Mouse (Mus musculus) CH12.LX (cell line): ENCODE results near the gene Trp73. TPM values are rescaled to one million over a fixed set of nuclear protein-coding genes. Genes with fewer than 3 reads are reported as not detected.

Source experiments
- DNase-seq: peaks from one replicate; pipeline ENCODE4 v3.0.0-alpha.2; 2013; ENCODE audit errors: extremely low read depth
- H3K27ac ChIP-seq: 2 replicates; pipeline ENCODE4 v1.5.1; 2012; ENCODE audit warnings: low read depth, mild to moderate bottlenecking, control low read depth, moderate library complexity; ENCODE audit not compliant: insufficient read depth
- H3K27me3 ChIP-seq: replicated peaks from 2 replicates; pipeline ENCODE3; 2012; ENCODE audit warnings: inconsistent platforms
- H3K36me3 ChIP-seq, 2 experiments: replicated peaks in 1 of 2; 2 replicates each; pipeline versions ENCODE3 to v1.6.1; 2012; ENCODE audit warnings: inconsistent platforms in 1 of 2, low read length in 1 of 2, mild to moderate bottlenecking in 1 of 2, mixed read lengths in 1 of 2, moderate library complexity in 1 of 2; ENCODE audit not compliant: control insufficient read depth in 1 of 2, insufficient read depth in 1 of 2
- H3K4me1 ChIP-seq, 2 experiments: 2 replicates each; pipeline ENCODE4 v1.6.1; 2012; ENCODE audit warnings: inconsistent platforms in 1 of 2, moderate library complexity in 1 of 2; ENCODE audit not compliant: insufficient read depth in 2 of 2, control insufficient read depth in 1 of 2
- H3K4me2 ChIP-seq: 2 replicates; pipeline ENCODE4 v1.6.1; 2012; ENCODE audit warnings: low read depth, mild to moderate bottlenecking, control low read depth; ENCODE audit not compliant: poor library complexity, insufficient read depth, severe bottlenecking
- H3K4me3 ChIP-seq, 3 experiments: fragments of 150-350 bp in 1 of 3; sonication (generic) in 1 of 3; replicated peaks in 1 of 3; 2 replicates each; pipeline versions ENCODE3 to v1.5.1; 2011 to 2012; ENCODE audit warnings: low read depth in 2 of 3, low read length in 2 of 3, mild to moderate bottlenecking in 2 of 3, moderate library complexity in 2 of 3, control low read depth in 1 of 3, improper control_type of control experiment in 1 of 3, inconsistent platforms in 1 of 3, mixed read lengths in 1 of 3; ENCODE audit not compliant: poor library complexity in 1 of 3
- H3K79me2 ChIP-seq: replicated peaks from 2 replicates; pipeline ENCODE4 v1.6.1; 2012; ENCODE audit warnings: mild to moderate bottlenecking, moderate library complexity; ENCODE audit not compliant: control insufficient read depth, poor library complexity, insufficient read depth, severe bottlenecking; ENCODE audit errors: extremely low read depth
- H3K9ac ChIP-seq: 2 replicates; pipeline ENCODE4 v1.6.1; 2012; ENCODE audit warnings: low read depth, mild to moderate bottlenecking, control low read depth, moderate library complexity; ENCODE audit not compliant: insufficient read depth
- H3K9me3 ChIP-seq: replicated peaks from 2 replicates; pipeline ENCODE3; 2012; ENCODE audit warnings: low read length, inconsistent platforms, mixed read lengths
- BHLHE40 ChIP-seq: IDR thresholded peaks from 2 replicates; pipeline ENCODE4 v1.6.1; 2011; ENCODE audit warnings: mild to moderate bottlenecking, low read depth, low read length, improper control_type of control experiment
- CHD2 ChIP-seq: IDR thresholded peaks from 2 replicates; pipeline ENCODE4 v1.6.1; 2011; ENCODE audit warnings: low read length, improper control_type of control experiment
- E2F4 ChIP-seq: IDR thresholded peaks from 2 replicates; pipeline ENCODE4 v1.6.1; 2011; ENCODE audit warnings: low read depth, low read length, improper control_type of control experiment; ENCODE audit not compliant: insufficient replicate concordance
- EP300 ChIP-seq: IDR thresholded peaks from 2 replicates; pipeline ENCODE4 v1.6.1; 2011; ENCODE audit warnings: low read length, improper control_type of control experiment
- ETS1 ChIP-seq: conservative IDR thresholded peaks from 2 replicates; pipeline ENCODE4 v1.6.1; 2012; ENCODE audit warnings: low read depth, mild to moderate bottlenecking, inconsistent platforms, low read length, improper control_type of control experiment, moderate library complexity
- GABPA ChIP-seq: IDR thresholded peaks from 2 replicates; pipeline ENCODE4 v1.6.1; 2012; ENCODE audit warnings: low read depth, low read length, improper control_type of control experiment, inconsistent platforms; ENCODE audit not compliant: insufficient replicate concordance
- JUN ChIP-seq: IDR thresholded peaks from 2 replicates; pipeline ENCODE4 v1.6.1; 2011; ENCODE audit warnings: low read depth, mild to moderate bottlenecking, low read length, improper control_type of control experiment, moderate library complexity; ENCODE audit not compliant: insufficient read depth
- JUND ChIP-seq: conservative IDR thresholded peaks from 2 replicates; pipeline ENCODE4 v1.6.1; 2011; ENCODE audit warnings: low read depth, low read length, improper control_type of control experiment
- KAT2A ChIP-seq: IDR thresholded peaks from 2 replicates; pipeline ENCODE4 v1.6.1; 2012; ENCODE audit warnings: low read length, improper control_type of control experiment, inconsistent platforms; ENCODE audit not compliant: insufficient replicate concordance
- MAFK ChIP-seq: IDR thresholded peaks from 2 replicates; pipeline ENCODE4 v1.6.1; 2011; ENCODE audit warnings: low read length, improper control_type of control experiment; ENCODE audit not compliant: insufficient replicate concordance
- MAX ChIP-seq: IDR thresholded peaks from 2 replicates; pipeline ENCODE4 v1.6.1; 2011; ENCODE audit warnings: low read length, improper control_type of control experiment
- MAZ ChIP-seq: IDR thresholded peaks from 2 replicates; pipeline ENCODE4 v1.6.1; 2012; ENCODE audit warnings: low read depth, mild to moderate bottlenecking, inconsistent platforms, low read length, improper control_type of control experiment, moderate library complexity
- MEF2A ChIP-seq: IDR thresholded peaks from 2 replicates; pipeline ENCODE4 v1.6.1; 2014; ENCODE audit warnings: low read depth, mild to moderate bottlenecking, inconsistent platforms, low read length, improper control_type of control experiment, borderline replicate concordance
- MYC ChIP-seq: IDR thresholded peaks from 2 replicates; pipeline ENCODE4 v1.6.1; 2011; ENCODE audit warnings: low read depth, mild to moderate bottlenecking, improper control_type of control experiment, low read length
- NELFE ChIP-seq: IDR thresholded peaks from 2 replicates; pipeline ENCODE4 v1.6.1; 2011; ENCODE audit warnings: low read depth, low read length, improper control_type of control experiment
- NRF1 ChIP-seq: IDR thresholded peaks from 2 replicates; pipeline ENCODE4 v1.6.1; 2014; ENCODE audit warnings: low read depth, mild to moderate bottlenecking, inconsistent platforms, low read length, improper control_type of control experiment, moderate library complexity
- POLR2AphosphoS2 ChIP-seq: IDR thresholded peaks from 2 replicates; pipeline ENCODE4 v1.6.1; 2011; ENCODE audit warnings: low read depth, low read length, improper control_type of control experiment
- RAD21 ChIP-seq: IDR thresholded peaks from 2 replicates; pipeline ENCODE4 v1.6.1; 2011; ENCODE audit warnings: low read depth, mild to moderate bottlenecking, low read length, improper control_type of control experiment, moderate library complexity
- SIN3A ChIP-seq: IDR thresholded peaks from 2 replicates; pipeline ENCODE4 v1.6.1; 2012; ENCODE audit warnings: low read length, improper control_type of control experiment, inconsistent platforms
- TCF12 ChIP-seq: IDR thresholded peaks from 2 replicates; pipeline ENCODE4 v1.6.1; 2014; ENCODE audit warnings: low read depth, mild to moderate bottlenecking, inconsistent platforms, low read length, improper control_type of control experiment
- UBTF ChIP-seq: IDR thresholded peaks from 2 replicates; pipeline ENCODE4 v1.6.1; 2012; ENCODE audit warnings: low read depth, mild to moderate bottlenecking, inconsistent platforms, low read length, improper control_type of control experiment, moderate library complexity
- USF1 ChIP-seq: IDR thresholded peaks from 2 replicates; pipeline ENCODE4 v1.6.1; 2014; ENCODE audit warnings: low read depth, mild to moderate bottlenecking, inconsistent platforms, low read length, improper control_type of control experiment
- ZC3H11A ChIP-seq: IDR thresholded peaks from 2 replicates; pipeline ENCODE4 v1.6.1; 2012; ENCODE audit warnings: low read depth, mild to moderate bottlenecking, inconsistent platforms, low read length, improper control_type of control experiment
- ZKSCAN1 ChIP-seq: IDR thresholded peaks from 2 replicates; pipeline ENCODE4 v1.6.1; 2012; ENCODE audit warnings: low read depth, inconsistent platforms, low read length, improper control_type of control experiment, borderline replicate concordance
- ZNF384 ChIP-seq: IDR thresholded peaks from 2 replicates; pipeline ENCODE4 v1.6.1; 2012; ENCODE audit warnings: low read depth, low read length, improper control_type of control experiment, inconsistent platforms
- dilution Hi-C: fragments of 300-500 bp; cut with MboI; formaldehyde crosslinking; loops from 2 replicates; pipeline ENCODE4 v1.14.3; 2020; ENCODE audit warnings: low sequenced_read_pairs; ENCODE audit not compliant: extremely low pct_unique_long_range_greater_than_20kb, extremely low pct_ligation_motif_present
- in situ Hi-C: fragments of 300-500 bp; cut with MboI; formaldehyde crosslinking; loops from 3 replicates; pipeline ENCODE4 v1.14.3; 2019; ENCODE audit warnings: low sequenced_read_pairs, low pct_ligation_motif_present, low pct_unique_long_range_greater_than_20kb, mixed read lengths
- polyA plus RNA-seq: library from polyadenylated mRNA; unstranded; fragments of >175 nt; gene quantifications from 2 replicates; pipeline ENCODE4 v1.2.1, GENCODE M21; 2012; ENCODE audit warnings: low read depth; ENCODE audit not compliant: insufficient read length
- total RNA-seq, 2 experiments: library from RNA; depleted of rRNA; stranded (reverse); fragments of 300-350 nt in 1 of 2; fragments of >200 nt in 1 of 2; gene quantifications; 2 replicates each; pipeline ENCODE4 v1.2.3; 2012 to 2014

The Trp73 gene
- total and polyA plus RNA-seq, 3 experiments = 14.0 to 34.3 (median 30.0) TPM

- peak; percentile 20; the same call in 1 of the 2 replicates for TF ChIP-seq MEF2A
- TF ChIP-seq ZC3H11A = no peak
- TF ChIP-seq ZNF384 = no peak
- peak; percentile 84; the same call in 1 of the 2 replicates for TF ChIP-seq KAT2A
- TF ChIP-seq MAX = no peak
- no peak for TF ChIP-seq MAZ
- TF ChIP-seq, all 38 proteins: peak for 12
Observed at GRCm38 (mm10) chr4:154142211-154143040, 2.4 kb upstream of the Trp73 start, which contains the start of gene Wrap73 (continued).

DNA sequence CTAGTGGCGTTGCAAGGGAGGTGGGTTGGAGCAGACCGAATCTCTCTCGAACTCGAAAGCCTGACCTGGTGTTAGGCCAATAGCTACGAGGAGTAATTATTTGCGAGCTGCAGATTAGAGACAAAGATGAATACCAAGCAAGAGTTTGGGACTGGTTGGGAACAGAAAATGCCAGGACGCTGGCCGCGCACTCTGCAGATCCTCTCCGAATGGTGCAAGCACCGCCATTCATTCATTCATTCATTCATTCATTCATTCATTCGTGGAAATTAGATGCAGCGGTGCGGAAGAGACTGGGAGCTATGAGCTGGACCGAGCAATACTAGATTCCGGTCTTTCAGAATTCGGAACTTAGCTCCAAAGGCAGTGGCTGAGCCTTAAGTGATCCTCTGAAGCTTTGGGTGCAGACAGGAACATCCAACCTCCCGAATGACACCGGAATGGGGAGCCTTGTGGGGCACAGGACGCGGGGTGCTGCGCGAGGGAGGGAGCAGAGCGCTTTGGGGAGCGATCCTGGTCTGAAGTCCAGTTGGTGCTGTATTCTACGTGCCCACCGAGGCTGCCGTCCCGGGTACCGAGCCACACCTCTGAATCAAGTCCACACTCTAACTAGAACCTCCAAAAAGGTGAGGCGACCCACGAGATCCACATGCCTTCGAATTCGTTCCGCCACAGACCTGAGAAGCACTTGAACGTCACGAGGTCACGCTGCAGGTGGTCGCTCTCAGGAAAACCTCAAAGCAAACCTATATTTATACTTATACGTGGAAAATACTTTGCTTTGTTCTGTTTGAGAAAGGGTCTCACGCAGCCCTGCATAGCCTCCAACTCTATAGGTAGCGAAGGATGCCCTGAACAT lies 1.2 kb upstream of the Trp73 start:
- H3K79me2 ChIP-seq = peaks cover 48% of the 10 kb centered on the region
- H3K4me1 ChIP-seq = peaks cover 21 to 78% of the 10 kb centered on the region in 2 experiments
- H3K9ac ChIP-seq = no peak overlapping the region; the same call in 1 of the 2 replicates
- TF ChIP-seq RAD21 (no peak), ETS1 (0 out of 2 replicates have a peak, but pooled peaks have one; percentile 8), MAX (peak; percentile 76), MYC (peak; percentile 58; the same call in 1 of the 2 replicates), UBTF (no peak), E2F4 (no peak), ZNF384 (peak; percentile 81), NELFE (no peak), MEF2A (no peak), USF1 (no peak), JUN (no peak), TCF12 (no peak; the same call in 1 of the 2 replicates), SIN3A (no peak; the same call in 1 of the 2 replicates), KAT2A (no peak), CHD2 (no peak), POLR2AphosphoS2 (no peak), EP300 (no peak), JUND (no peak), BHLHE40 (peak; percentile 48), NRF1 (no peak), ZKSCAN1 (no peak), GABPA (no peak), MAFK (no peak), MAZ (no peak)
- TF ChIP-seq, all 38 proteins: peak for 5
- Histone ChIP-seq H3K4me3 (peak overlapping the region in 2 of 3 experiments; percentile 8 to 24), H3K9me3 (peaks cover 10% of the 10 kb centered on the region), H3K36me3 (peaks cover 10 to 18% of the 10 kb centered on the region in 2 experiments), H3K4me2 (peak overlapping the region; percentile 75), H3K27ac (no peak overlapping the region), H3K27me3 (peaks cover 35% of the 10 kb centered on the region)
- in situ Hi-C loops = loop anchor here (25.0 kb wide), 1 partner anchor 796 kb away; the partner anchor contains the start of gene Tnfrsf14
- dilution Hi-C loops = no loop called here
- no peak for DNase-seq
